Mouse (Mus musculus) left cerebral cortex, postnatal 10 days (tissue): ENCODE measurements around the gene Man2b2. TPM values are rescaled to one million over a fixed set of nuclear protein-coding genes. Genes with fewer than 3 reads are reported as not detected.

Source experiments
- DNase-seq, 2 experiments: peaks; one replicate each; pipeline ENCODE4 v3.0.0; 2021 to 2022; ENCODE audit warnings: low spot score in 2 of 2, mixed read lengths in 1 of 2; ENCODE audit errors: extremely low spot score in 1 of 2
- intact Hi-C: fragments of 180-260 bp; cut with DNase I; formaldehyde crosslinking; loops from one replicate; pipeline ENCODE4 v1.15.1; 2025
- total RNA-seq, 2 experiments: library from RNA; stranded (reverse); gene quantifications; 2 replicates each; pipeline ENCODE4 v1.2.3; 2021

The Man2b2 gene
- total RNA-seq, result 10 to 100 TPM; 18.2 to 23.1 TPM

- DNase-seq, result peak; percentile 78 to 93
- intact Hi-C loops, result loop anchor here (10.0 kb wide), 1 partner anchor 275 kb away; no protein-coding TSS in a partner anchor
Measured at GRCm38 (mm10) chr5:36829913-36830879, at the start of gene Man2b2. Man2b2 (minus strand) TSS chr5:36830653.

GRCm38 (mm10) chr5:36878801-36879200 lies 48.3 kb upstream of the Man2b2 start:
- DNase-seq, result no peak
- intact Hi-C loops, result no loop called here

GRCm38 (mm10) chr5:36877641-36878040 lies 47.2 kb upstream of the Man2b2 start:
- no peak for DNase-seq
- intact Hi-C loops, result no loop called here

GRCm38 (mm10) chr5:36876777-36877396 lies 46.4 kb upstream of the Man2b2 start:
- DNase-seq, result no peak
- intact Hi-C loops, result no loop called here

- no peak for DNase-seq
- intact Hi-C loops, result no loop called here
Measured at GRCm38 (mm10) chr5:36875956-36876355, 45.5 kb upstream of the Man2b2 start.

GRCm38 (mm10) chr5:36870916-36871315 lies 40.5 kb upstream of the Man2b2 start:
- intact Hi-C loops, result no loop called here
- no peak for DNase-seq

GRCm38 (mm10) chr5:36869578-36870236 lies 39.3 kb upstream of the Man2b2 start:
- intact Hi-C loops, result loop anchor here (5.0 kb wide), 1 partner anchor 58 kb away; no protein-coding TSS in a partner anchor
- DNase-seq, result peak in 1 of 2 experiments; percentile 71

- intact Hi-C loops, result loop anchor here (5.0 kb wide), 1 partner anchor 58 kb away; no protein-coding TSS in a partner anchor
- DNase-seq, result no peak
Measured at GRCm38 (mm10) chr5:36869186-36869577, 38.7 kb upstream of the Man2b2 start.

- DNase-seq, result peak in 1 of 2 experiments; percentile 62
- intact Hi-C loops, result loop anchor here (5.0 kb wide), 1 partner anchor 59 kb away; no protein-coding TSS in a partner anchor
Measured at GRCm38 (mm10) chr5:36868266-36869090, 38.0 kb upstream of the Man2b2 start, which contains the start of gene Ppp2r2c. Ppp2r2c (plus strand) TSS chr5:36868513.

- intact Hi-C loops, result loop anchor here (2.0 to 5.0 kb wide), 2 partner anchors 23 to 60 kb away; no protein-coding TSS in a partner anchor
- DNase-seq, result no peak
Measured at GRCm38 (mm10) chr5:36867561-36867960, 37.1 kb upstream of the Man2b2 start.

- intact Hi-C loops, result loop anchor here (2.0 to 5.0 kb wide), 2 partner anchors 22 to 61 kb away; no protein-coding TSS in a partner anchor
- no peak for DNase-seq
Measured at GRCm38 (mm10) chr5:36866701-36867250, 36.3 kb upstream of the Man2b2 start.

GRCm38 (mm10) chr5:36861084-36861483 lies 30.6 kb upstream of the Man2b2 start:
- intact Hi-C loops, result no loop called here
- DNase-seq, result no peak

GRCm38 (mm10) chr5:36857546-36857945 lies 27.1 kb upstream of the Man2b2 start:
- DNase-seq, result no peak
- intact Hi-C loops, result no loop called here

GRCm38 (mm10) chr5:36856529-36856928 lies 26.1 kb upstream of the Man2b2 start:
- DNase-seq, result no peak
- intact Hi-C loops, result no loop called here

- DNase-seq, result no peak
- intact Hi-C loops, result no loop called here
Measured at GRCm38 (mm10) chr5:36855180-36855579, 24.7 kb upstream of the Man2b2 start.

GRCm38 (mm10) chr5:36851572-36851971 lies 21.1 kb upstream of the Man2b2 start:
- no peak for DNase-seq
- intact Hi-C loops, result no loop called here

GRCm38 (mm10) chr5:36844490-36844889 lies 14.0 kb upstream of the Man2b2 start:
- intact Hi-C loops, result loop anchor here (2.0 kb wide), 1 partner anchor 22 kb away; no protein-coding TSS in a partner anchor
- no peak for DNase-seq

- no peak for DNase-seq
Measured at GRCm38 (mm10) chr5:36841701-36842100, 11.2 kb upstream of the Man2b2 start.

More at GRCm38 (mm10) chr5:36841701-36842100, 11.2 kb upstream of the Man2b2 start:
- intact Hi-C loops, result no loop called here
